Mouse (Mus musculus) right cerebral cortex, postnatal 10 days (tissue): ENCODE data around the gene Smc3.
"Not testable (repeated sequence)": the region's sequence is repeated elsewhere in the genome, so short reads cannot be mapped to it uniquely, and the experiment has no call there.

Experiments used
- DNase-seq, 2 experiments: peaks; one replicate each; pipeline ENCODE4 v3.0.0; 2021; ENCODE audit warnings: low spot score in 2 of 2

Smc3 gene

GRCm38 (mm10) chr19:53653624-53654467 is 53.6 kb downstream of the Smc3 start:
- no peak for DNase-seq

- not testable (repeated sequence) for DNase-seq
Observed at GRCm38 (mm10) chr19:53656443-53656842, 56.2 kb downstream of the Smc3 start.

- DNase-seq, result no peak
Observed at GRCm38 (mm10) chr19:53657437-53657836, 57.2 kb downstream of the Smc3 start.

- DNase-seq, result no peak
Observed at GRCm38 (mm10) chr19:53660722-53661420, 60.7 kb downstream of the Smc3 start.

GRCm38 (mm10) chr19:53661938-53662722 is 61.9 kb downstream of the Smc3 start:
- no peak for DNase-seq

- DNase-seq, result no peak
Observed at GRCm38 (mm10) chr19:53664831-53665230, 64.6 kb downstream of the Smc3 start.

- DNase-seq, result no peak
Observed at GRCm38 (mm10) chr19:53665391-53665790, 65.2 kb downstream of the Smc3 start.

GRCm38 (mm10) chr19:53666708-53667107 is 66.5 kb downstream of the Smc3 start:
- no peak for DNase-seq

- no peak for DNase-seq
Observed at GRCm38 (mm10) chr19:53668821-53669220, 68.6 kb downstream of the Smc3 start.

- no peak for DNase-seq
Observed at GRCm38 (mm10) chr19:53670625-53671141, 70.5 kb downstream of the Smc3 start.

- no peak for DNase-seq
Observed at GRCm38 (mm10) chr19:53671432-53671831, 71.2 kb downstream of the Smc3 start.

- DNase-seq, result no peak
Observed at GRCm38 (mm10) chr19:53674131-53674925, 74.1 kb downstream of the Smc3 start.

- DNase-seq, result no peak
Observed at GRCm38 (mm10) chr19:53676228-53676627, 76.0 kb downstream of the Smc3 start.

- peak; percentile 49 to 54 for DNase-seq
Observed at GRCm38 (mm10) chr19:53676718-53677634, 76.8 kb downstream of the Smc3 start, which contains the start of gene Rbm20. Rbm20 (plus strand) TSS chr19:53677306.

GRCm38 (mm10) chr19:53679194-53679593 is 79.0 kb downstream of the Smc3 start:
- no peak for DNase-seq

- no peak for DNase-seq
Observed at GRCm38 (mm10) chr19:53679981-53680380, 79.8 kb downstream of the Smc3 start.

- DNase-seq, result no peak
Observed at GRCm38 (mm10) chr19:53682427-53682826, 82.2 kb downstream of the Smc3 start.

GRCm38 (mm10) chr19:53687592-53687991 is 87.4 kb downstream of the Smc3 start:
- no peak for DNase-seq

- no peak for DNase-seq
Observed at GRCm38 (mm10) chr19:53690816-53691215, 90.6 kb downstream of the Smc3 start.

- DNase-seq, result no peak
Observed at GRCm38 (mm10) chr19:53694020-53694419, 93.8 kb downstream of the Smc3 start.
